Mouse (Mus musculus) limb, embryonic 14.5 days (tissue): ENCODE results near the gene Dcdc2c. TPM values are rescaled to one million over a fixed set of nuclear protein-coding genes. Genes with fewer than 3 reads are reported as not detected.

Experiments
- ATAC-seq: fragments of 200-750 bp; cut with Nextera tagmentation; 2 replicates; pipeline ENCODE4 v1.8.0; 2017; ENCODE audit warnings: low read depth, moderate number of reproducible peaks, moderate TSS enrichment; ENCODE audit not compliant: low FRiP score
- DNase-seq: peaks from one replicate; pipeline ENCODE4 v3.0.0-alpha.2; 2015; ENCODE audit warnings: low spot score
- H3K27ac ChIP-seq: fragments of 300-500 bp; sonication (generic); replicated peaks from 2 replicates; pipeline ENCODE4 v1.5.1; 2014; ENCODE audit warnings: low read depth, mild to moderate bottlenecking, low read length, moderate library complexity, mixed read lengths
- H3K27me3 ChIP-seq: fragments of 300-500 bp; sonication (generic); 2 replicates; pipeline ENCODE4 v1.6.1; 2014; ENCODE audit warnings: low read length, mixed read lengths; ENCODE audit not compliant: control insufficient read depth, insufficient read depth
- H3K36me3 ChIP-seq: fragments of 300-500 bp; sonication (generic); 2 replicates; pipeline ENCODE4 v1.6.1; 2014; ENCODE audit warnings: mild to moderate bottlenecking, low read length, moderate library complexity, mixed read lengths; ENCODE audit not compliant: control insufficient read depth, insufficient read depth
- H3K4me1 ChIP-seq: fragments of 300-500 bp; sonication (generic); 2 replicates; pipeline ENCODE4 v1.6.1; 2014; ENCODE audit warnings: antibody characterized with exemption, low read length, mixed read lengths; ENCODE audit not compliant: control insufficient read depth, insufficient read depth
- H3K4me2 ChIP-seq: fragments of 300-500 bp; sonication (generic); replicated peaks from 2 replicates; pipeline ENCODE4 v1.6.1; 2014; ENCODE audit warnings: low read depth, mild to moderate bottlenecking, low read length, moderate library complexity; ENCODE audit not compliant: severe bottlenecking
- H3K4me3 ChIP-seq: fragments of 300-500 bp; sonication (generic); replicated peaks from 2 replicates; pipeline ENCODE4 v1.5.1; 2014; ENCODE audit warnings: low read length
- H3K9ac ChIP-seq: fragments of 300-500 bp; sonication (generic); 2 replicates; pipeline ENCODE4 v1.6.1; 2014; ENCODE audit warnings: mild to moderate bottlenecking, low read depth, low read length, moderate library complexity; ENCODE audit not compliant: severe bottlenecking
- H3K9me3 ChIP-seq: fragments of 300-500 bp; sonication (generic); 2 replicates; pipeline ENCODE4 v1.6.1; 2016; ENCODE audit warnings: low read length; ENCODE audit not compliant: control insufficient read depth
- POLR2A ChIP-seq: fragments of 200-500 bp; IDR thresholded peaks from 2 replicates; pipeline ENCODE4 v1.8.0; 2012; ENCODE audit warnings: inconsistent platforms, mild to moderate bottlenecking, moderate library complexity, borderline replicate concordance; ENCODE audit not compliant: insufficient read depth, insufficient read length; ENCODE audit errors: extremely low read depth
- WGBS: fragments of 180-500 bp; shearing (Covaris S2); extraction: QIAGEN DNeasy Blood & Tissue Kit; methylation state at CpG from one replicate; pipeline ENCODE4 v1.1.7; 2014; 5-methylcytosine and 5-hydroxymethylcytosine counted together
- polyA plus RNA-seq, 2 experiments: library from polyadenylated mRNA; depleted of rRNA in 1 of 2; stranded (reverse) in 1 of 2; unstranded in 1 of 2; fragments of >200 nt; fragmentation: Nextera tagmentation in 1 of 2; extraction: Ambion mirVana in 1 of 2; gene quantifications; 2 replicates each; pipeline versions ENCODE4 v1.2.1 to v1.2.3; 2012 to 2014

Gene Dcdc2c
- polyA plus RNA-seq, 2 experiments, result 0.06 TPM; not detected in 1

GRCm38 (mm10) chr12:28407656-28408405 lies 144.4 kb downstream of the Dcdc2c start:
- 29% methylated on average over 10 of the region's 10 CpGs for WGBS
- ATAC-seq (no peak), DNase-seq (peak; percentile 8)
- Histone ChIP-seq H3K9me3 (peaks cover 8% of the 10 kb centered on the region; the same call in 1 of the 2 replicates), H3K4me2 (no peak overlapping the region), H3K27me3 (no peaks in the 10 kb centered on the region), H3K4me3 (no peak overlapping the region), H3K27ac (no peak overlapping the region), H3K9ac (no peak overlapping the region), H3K36me3 (no peaks in the 10 kb centered on the region), H3K4me1 (peaks cover 2% of the 10 kb centered on the region; the same call in 1 of the 2 replicates)
- TF ChIP-seq POLR2A, result no peak

- Histone ChIP-seq H3K36me3 (no peaks in the 10 kb centered on the region), H3K27me3 (no peaks in the 10 kb centered on the region), H3K9ac (no peak overlapping the region), H3K4me1 (peaks cover 9% of the 10 kb centered on the region; the same call in 1 of the 2 replicates), H3K9me3 (no peaks in the 10 kb centered on the region), H3K27ac (no peak overlapping the region), H3K4me2 (no peak overlapping the region), H3K4me3 (no peak overlapping the region)
- no peak for TF ChIP-seq POLR2A
- DNase-seq (no peak), ATAC-seq (no peak)
- 80% methylated on average over 4 of the region's 4 CpGs for WGBS
Observed at GRCm38 (mm10) chr12:28402256-28402655, 149.9 kb downstream of the Dcdc2c start.

GRCm38 (mm10) chr12:28401372-28401771 lies 150.8 kb downstream of the Dcdc2c start:
- ATAC-seq (no peak), DNase-seq (peak; percentile 17)
- Histone ChIP-seq H3K27ac (no peak overlapping the region), H3K4me1 (peaks cover 9% of the 10 kb centered on the region; the same call in 1 of the 2 replicates), H3K27me3 (no peaks in the 10 kb centered on the region), H3K4me2 (no peak overlapping the region), H3K36me3 (no peaks in the 10 kb centered on the region), H3K9ac (no peak overlapping the region), H3K9me3 (no peaks in the 10 kb centered on the region), H3K4me3 (no peak overlapping the region)
- 22% methylated on average over 5 of the region's 5 CpGs for WGBS
- TF ChIP-seq POLR2A, result no peak

GRCm38 (mm10) chr12:28392129-28392528 lies 160.1 kb downstream of the Dcdc2c start:
- Histone ChIP-seq H3K4me3 (no peak overlapping the region), H3K36me3 (no peaks in the 10 kb centered on the region), H3K4me2 (no peak overlapping the region), H3K9me3 (no peaks in the 10 kb centered on the region), H3K27ac (no peak overlapping the region), H3K4me1 (no peaks in the 10 kb centered on the region), H3K9ac (no peak overlapping the region), H3K27me3 (no peaks in the 10 kb centered on the region)
- DNase-seq, result peak; percentile 59
- 35% methylated on average over 6 of the region's 6 CpGs for WGBS
- TF ChIP-seq POLR2A, result no peak
- ATAC-seq, result peak; percentile 50

Other genes starting within 250 kb of the Dcdc2c start
- gene Allc, start 30.1 kb upstream of the Dcdc2c start, polyA plus RNA-seq (2012; rRNA removed), result not detected in 2 replicates
- gene Allc, start 30.1 kb upstream of the Dcdc2c start, polyA plus RNA-seq (2014; fragmentation: Nextera tagmentation; extraction: Ambion mirVana), result not detected in 2 replicates
- 0.12 and 0.36 TPM in 2 replicates for gene Colec11, start 71.0 kb upstream of the Dcdc2c start, polyA plus RNA-seq (2012; rRNA removed)
- gene Colec11, start 71.0 kb upstream of the Dcdc2c start, polyA plus RNA-seq (2014; fragmentation: Nextera tagmentation; extraction: Ambion mirVana), result 0.28 and 0.32 TPM in 2 replicates
- 876 and 1,182 TPM in 2 replicates for gene Rps7, start 83.6 kb upstream of the Dcdc2c start, polyA plus RNA-seq (2012; rRNA removed)
- gene Rps7, start 83.6 kb upstream of the Dcdc2c start, polyA plus RNA-seq (2014; fragmentation: Nextera tagmentation; extraction: Ambion mirVana), result 1,044 and 1,048 TPM in 2 replicates
- gene Rnaseh1, start 97.2 kb upstream of the Dcdc2c start, polyA plus RNA-seq (2012; rRNA removed), result 23.7 and 31.9 TPM in 2 replicates
- gene Rnaseh1, start 97.2 kb upstream of the Dcdc2c start, polyA plus RNA-seq (2014; fragmentation: Nextera tagmentation; extraction: Ambion mirVana), result 26.5 and 26.6 TPM in 2 replicates
- 23.4 and 27.9 TPM in 2 replicates for gene Adi1, start 122.8 kb upstream of the Dcdc2c start, polyA plus RNA-seq (2012; rRNA removed)
- 66.3 and 66.7 TPM in 2 replicates for gene Adi1, start 122.8 kb upstream of the Dcdc2c start, polyA plus RNA-seq (2014; fragmentation: Nextera tagmentation; extraction: Ambion mirVana)
- 36.0 and 41.1 TPM in 2 replicates for gene Trappc12, start 198.1 kb upstream of the Dcdc2c start, polyA plus RNA-seq (2012; rRNA removed)
- 37.2 and 43.1 TPM in 2 replicates for gene Trappc12, start 198.1 kb upstream of the Dcdc2c start, polyA plus RNA-seq (2014; fragmentation: Nextera tagmentation; extraction: Ambion mirVana)
- 18.8 and 22.0 TPM in 2 replicates for gene Eipr1, start 199.4 kb upstream of the Dcdc2c start, polyA plus RNA-seq (2012; rRNA removed)
- gene Eipr1, start 199.4 kb upstream of the Dcdc2c start, polyA plus RNA-seq (2014; fragmentation: Nextera tagmentation; extraction: Ambion mirVana), result 29.8 and 31.2 TPM in 2 replicates